Mouse (Mus musculus) kidney, embryonic 14.5 days (tissue): ENCODE data around the gene Tpst2. TPM values are rescaled to one million over a fixed set of nuclear protein-coding genes. Genes with fewer than 3 reads are reported as not detected.

Experiments used
- ATAC-seq: fragments of 200-750 bp; cut with Nextera tagmentation; 2 replicates; pipeline ENCODE4 v1.8.0; 2017; ENCODE audit warnings: moderate number of reproducible peaks, mild to moderate bottlenecking, moderate TSS enrichment, moderate library complexity; ENCODE audit not compliant: low FRiP score, low TSS enrichment
- H3K27ac ChIP-seq: fragments of 300-500 bp; sonication (generic); 2 replicates; pipeline ENCODE4 v1.5.1; 2014; ENCODE audit warnings: low read depth, mild to moderate bottlenecking, low read length, moderate library complexity, mixed read lengths
- H3K27me3 ChIP-seq: fragments of 300-500 bp; sonication (generic); 2 replicates; pipeline ENCODE4 v1.6.1; 2014; ENCODE audit warnings: mild to moderate bottlenecking, low read length; ENCODE audit not compliant: control insufficient read depth, insufficient read depth
- H3K36me3 ChIP-seq: fragments of 300-500 bp; sonication (generic); 2 replicates; pipeline ENCODE4 v1.6.1; 2014; ENCODE audit warnings: low read length, mixed read lengths; ENCODE audit not compliant: control insufficient read depth, insufficient read depth
- H3K4me1 ChIP-seq: fragments of 300-500 bp; sonication (generic); 2 replicates; pipeline ENCODE4 v1.6.1; 2014; ENCODE audit warnings: low read length, mixed read lengths; ENCODE audit not compliant: control insufficient read depth, insufficient read depth
- H3K4me2 ChIP-seq: fragments of 300-500 bp; sonication (generic); replicated peaks from 2 replicates; pipeline ENCODE4 v1.6.1; 2014; ENCODE audit warnings: low read depth, mild to moderate bottlenecking, low read length
- H3K4me3 ChIP-seq: fragments of 300-500 bp; sonication (generic); 2 replicates; pipeline ENCODE4 v1.5.1; 2014; ENCODE audit warnings: mild to moderate bottlenecking, low read length
- H3K9ac ChIP-seq: fragments of 300-500 bp; sonication (generic); 2 replicates; pipeline ENCODE4 v1.6.1; 2014; ENCODE audit warnings: low read depth, mild to moderate bottlenecking, low read length, moderate library complexity
- H3K9me3 ChIP-seq: fragments of 300-500 bp; sonication (generic); 2 replicates; pipeline ENCODE4 v1.6.1; 2016; ENCODE audit warnings: low read length; ENCODE audit not compliant: control insufficient read depth
- WGBS: fragments of 180-500 bp; shearing (Covaris S2); extraction: QIAGEN DNeasy Blood & Tissue Kit; methylation state at CpG from one replicate; pipeline ENCODE4 v1.1.7; 2014; 5-methylcytosine and 5-hydroxymethylcytosine counted together
- polyA plus RNA-seq: library from polyadenylated mRNA; unstranded; fragments of >200 nt; fragmentation: Nextera tagmentation; extraction: Ambion mirVana; gene quantifications from 2 replicates; pipeline ENCODE4 v1.2.1, GENCODE M21; 2014

Tpst2 gene
- polyA plus RNA-seq, 1 experiment from 2014 or later: 50.3 TPM

DNA sequence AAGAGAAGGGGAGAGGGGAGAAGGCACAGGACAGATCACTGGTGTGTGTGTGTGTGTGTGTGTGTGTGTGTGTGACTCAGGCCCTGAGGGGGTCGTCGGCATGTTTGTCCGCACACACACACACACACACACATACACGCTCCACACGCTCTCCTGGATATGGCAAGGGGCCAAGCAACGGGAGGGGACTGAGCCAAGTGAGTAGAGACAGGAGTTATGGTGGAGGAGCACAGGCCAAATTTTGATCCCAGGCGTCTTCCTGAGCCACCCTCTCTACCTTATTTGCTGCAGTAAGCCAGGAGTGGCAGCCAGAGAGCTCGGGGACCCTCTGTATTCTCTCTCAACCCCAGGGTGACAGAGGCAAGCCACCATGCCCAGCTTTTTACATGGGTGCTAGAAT, 12.7 kb downstream of the Tpst2 start:
- Histone ChIP-seq H3K36me3 (no peaks in the 10 kb centered on the region), H3K4me1 (peaks cover 33% of the 10 kb centered on the region; the same call in 1 of the 2 replicates), H3K27ac (no peak overlapping the region), H3K9ac (no peak overlapping the region), H3K27me3 (no peaks in the 10 kb centered on the region), H3K4me3 (no peak overlapping the region), H3K4me2 (no peak overlapping the region; the same call in 1 of the 2 replicates), H3K9me3 (no peaks in the 10 kb centered on the region)
- ATAC-seq: no peak
- 50% methylated on average over 8 of the region's 8 CpGs for WGBS

GRCm38 (mm10) chr5:112289819-112290535, 13.5 kb downstream of the Tpst2 start:
- H3K9me3 ChIP-seq: no peaks in the 10 kb centered on the region
- no peak overlapping the region for H3K9ac ChIP-seq
- no peak overlapping the region for H3K4me2 ChIP-seq
- no peak overlapping the region for H3K4me3 ChIP-seq
- H3K36me3 ChIP-seq: no peaks in the 10 kb centered on the region
- H3K4me1 ChIP-seq: peaks cover 40% of the 10 kb centered on the region
- ATAC-seq: no peak; the same call in 1 of the 2 replicates
- no peaks in the 10 kb centered on the region for H3K27me3 ChIP-seq
- no peak overlapping the region for H3K27ac ChIP-seq
- WGBS: 72% methylated on average over 16 of the region's 16 CpGs

DNA sequence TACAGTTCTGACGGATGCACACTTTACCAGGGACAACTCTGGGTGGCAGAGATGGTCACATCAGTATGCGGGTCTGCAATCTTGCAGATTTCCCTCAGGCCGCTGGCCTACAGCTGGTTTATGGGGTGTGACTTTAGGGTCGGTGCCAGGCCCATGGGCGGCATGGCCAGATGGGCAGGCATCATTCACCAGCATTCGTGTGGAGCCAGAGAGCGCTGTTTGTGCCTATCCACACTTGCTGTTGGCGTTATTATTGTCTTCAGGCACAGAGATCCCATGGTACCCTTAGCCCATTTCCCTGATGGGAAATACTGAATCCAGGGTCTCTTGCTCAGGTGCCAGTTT, 14.0 kb downstream of the Tpst2 start:
- no peak overlapping the region for H3K27ac ChIP-seq
- H3K9ac ChIP-seq: no peak overlapping the region
- H3K9me3 ChIP-seq: no peaks in the 10 kb centered on the region
- H3K4me2 ChIP-seq: no peak overlapping the region
- ATAC-seq: no peak
- H3K27me3 ChIP-seq: no peaks in the 10 kb centered on the region
- H3K4me3 ChIP-seq: no peak overlapping the region
- WGBS: 71% methylated on average over 8 of the region's 8 CpGs
- peaks cover 40% of the 10 kb centered on the region for H3K4me1 ChIP-seq
- no peaks in the 10 kb centered on the region for H3K36me3 ChIP-seq

DNA sequence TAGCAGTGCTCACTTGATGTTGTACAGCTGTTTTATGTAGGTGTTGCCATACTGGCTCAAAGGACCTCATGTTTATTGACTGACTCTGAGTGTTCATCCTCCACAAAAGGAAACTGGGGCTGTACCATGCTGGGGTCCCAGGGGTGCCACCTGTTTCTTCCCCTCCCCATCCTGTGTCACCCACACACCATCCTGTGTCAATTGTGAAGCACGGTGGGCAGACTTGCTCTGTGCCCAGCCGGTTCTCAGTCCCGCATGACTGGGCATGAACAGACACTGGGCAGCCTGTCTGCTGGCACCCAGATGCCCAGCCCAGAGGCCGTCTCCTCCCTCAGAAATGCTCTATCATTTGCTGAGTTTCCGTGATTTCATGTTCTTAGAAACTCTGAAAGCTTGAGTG, 15.4 kb downstream of the Tpst2 start:
- WGBS: 86% methylated on average over 5 of the region's 5 CpGs
- Histone ChIP-seq H3K4me3 (no peak overlapping the region), H3K27ac (no peak overlapping the region), H3K9me3 (no peaks in the 10 kb centered on the region), H3K27me3 (no peaks in the 10 kb centered on the region), H3K9ac (no peak overlapping the region), H3K4me2 (no peak overlapping the region), H3K4me1 (peaks cover 34% of the 10 kb centered on the region), H3K36me3 (no peaks in the 10 kb centered on the region)
- ATAC-seq: no peak

DNA sequence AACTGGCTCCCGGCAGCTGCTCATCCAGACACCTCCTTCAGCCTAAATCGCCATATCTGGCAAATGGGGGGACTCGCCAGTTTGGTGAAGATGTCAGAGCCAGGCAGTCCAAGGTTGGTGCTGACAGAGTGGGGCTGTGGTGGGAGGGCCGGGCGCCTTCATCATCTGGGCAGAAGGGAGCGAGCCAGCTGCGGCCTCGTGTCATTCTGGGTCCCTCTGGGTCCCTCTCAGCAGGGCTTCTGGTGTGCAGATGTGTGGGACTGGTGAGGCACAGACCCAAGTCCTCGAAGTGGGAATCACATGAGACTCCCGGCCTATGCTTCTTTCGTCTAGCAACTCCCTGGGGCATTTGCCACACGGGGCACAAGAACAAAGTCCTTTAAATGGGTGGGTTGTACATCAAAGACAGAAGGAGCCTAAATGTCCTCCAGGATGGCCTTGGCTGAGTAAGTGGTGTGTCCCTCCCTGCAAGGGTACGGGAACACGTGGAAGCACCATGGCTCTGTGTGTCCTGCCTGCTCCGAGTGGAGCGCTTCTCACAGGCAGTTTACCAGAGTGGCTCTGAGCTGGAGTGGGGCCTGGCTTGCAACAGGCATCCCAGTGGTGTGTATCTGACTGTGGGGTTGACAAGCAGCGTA, 16.0 kb downstream of the Tpst2 start:
- 79% methylated on average over 17 of the region's 17 CpGs for WGBS
- Histone ChIP-seq H3K27ac (no peak overlapping the region), H3K4me3 (no peak overlapping the region), H3K36me3 (no peaks in the 10 kb centered on the region), H3K4me2 (no peak overlapping the region), H3K9me3 (no peaks in the 10 kb centered on the region), H3K9ac (no peak overlapping the region), H3K27me3 (no peaks in the 10 kb centered on the region), H3K4me1 (peaks cover 30% of the 10 kb centered on the region)
- ATAC-seq: no peak

DNA sequence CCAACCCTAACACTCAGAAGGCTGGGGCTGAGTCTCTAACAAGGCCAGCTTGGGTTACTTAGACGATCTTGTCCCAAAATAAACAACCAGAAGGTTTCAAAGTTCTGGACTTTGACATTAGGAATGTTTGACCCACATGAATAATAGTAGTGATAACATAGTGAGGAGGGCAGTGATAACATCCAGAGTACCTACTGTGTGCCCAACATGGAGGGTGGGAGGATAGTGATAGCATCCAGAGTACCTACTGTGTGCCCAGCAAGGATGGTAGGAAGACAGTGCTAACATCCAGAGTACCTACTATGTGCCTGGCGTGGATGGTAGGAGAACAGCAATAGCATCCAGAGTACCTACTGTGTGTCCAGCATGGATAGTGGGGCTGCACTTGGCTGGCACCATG, 17.3 kb downstream of the Tpst2 start:
- no peak for ATAC-seq
- H3K4me1 ChIP-seq: peaks cover 23% of the 10 kb centered on the region
- WGBS: 53% methylated on average over 2 of the region's 2 CpGs

GRCm38 (mm10) chr5:112294696-112295095, 18.2 kb downstream of the Tpst2 start:
- H3K36me3 ChIP-seq: no peaks in the 10 kb centered on the region; the same call in 1 of the 2 replicates
- no peak overlapping the region for H3K27ac ChIP-seq
- ATAC-seq: no peak
- no peaks in the 10 kb centered on the region for H3K9me3 ChIP-seq
- 69% methylated on average over 4 of the region's 4 CpGs for WGBS
- H3K4me1 ChIP-seq: peaks cover 20% of the 10 kb centered on the region; the same call in 1 of the 2 replicates
- H3K4me2 ChIP-seq: no peak overlapping the region
- H3K9ac ChIP-seq: no peak overlapping the region
- no peak overlapping the region for H3K4me3 ChIP-seq
- H3K27me3 ChIP-seq: no peaks in the 10 kb centered on the region

More for the DNA sequence above, 17.3 kb downstream of the Tpst2 start:
- H3K9ac ChIP-seq: no peak overlapping the region
- no peaks in the 10 kb centered on the region for H3K27me3 ChIP-seq
- no peak overlapping the region for H3K27ac ChIP-seq
- no peak overlapping the region for H3K4me2 ChIP-seq
- H3K36me3 ChIP-seq: no peaks in the 10 kb centered on the region
- no peaks in the 10 kb centered on the region for H3K9me3 ChIP-seq
- H3K4me3 ChIP-seq: no peak overlapping the region

DNA sequence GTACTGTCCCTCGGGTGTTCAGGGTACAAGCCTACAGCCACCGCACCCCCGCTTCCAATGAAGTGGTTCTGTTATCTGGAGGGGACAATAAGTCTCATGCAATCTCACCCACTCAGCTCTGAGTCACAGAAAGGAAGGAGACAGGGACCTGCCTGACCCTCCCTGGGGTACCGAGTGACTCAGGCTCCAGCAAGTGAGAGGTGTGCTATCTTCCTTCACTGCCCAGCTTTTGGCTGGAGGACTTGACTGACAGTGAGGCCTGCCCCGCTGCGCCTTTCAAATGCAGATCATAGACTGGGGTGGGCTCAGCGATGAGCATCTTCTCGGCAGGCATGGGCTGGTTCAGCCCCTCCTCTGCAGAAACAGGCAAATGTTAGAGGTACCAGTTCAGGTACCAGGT, 18.7 kb downstream of the Tpst2 start:
- H3K4me2 ChIP-seq: no peak overlapping the region
- no peaks in the 10 kb centered on the region for H3K9me3 ChIP-seq
- no peak overlapping the region for H3K4me3 ChIP-seq
- no peak overlapping the region for H3K27ac ChIP-seq
- H3K4me1 ChIP-seq: peaks cover 18% of the 10 kb centered on the region; the same call in 1 of the 2 replicates
- no peaks in the 10 kb centered on the region; the same call in 1 of the 2 replicates for H3K36me3 ChIP-seq
- H3K27me3 ChIP-seq: no peaks in the 10 kb centered on the region
- H3K9ac ChIP-seq: no peak overlapping the region
- 57% methylated on average over 8 of the region's 8 CpGs for WGBS
- ATAC-seq: no peak

GRCm38 (mm10) chr5:112295564-112295963, 19.1 kb downstream of the Tpst2 start:
- Histone ChIP-seq H3K27me3 (no peaks in the 10 kb centered on the region), H3K27ac (no peak overlapping the region), H3K4me3 (no peak overlapping the region), H3K4me2 (no peak overlapping the region), H3K36me3 (no peaks in the 10 kb centered on the region; the same call in 1 of the 2 replicates), H3K9ac (no peak overlapping the region), H3K4me1 (peaks cover 18% of the 10 kb centered on the region; the same call in 1 of the 2 replicates), H3K9me3 (no peaks in the 10 kb centered on the region)
- no peak for ATAC-seq
- 68% methylated on average over 8 of the region's 8 CpGs for WGBS
